Mouse (Mus musculus) Patski (cell line): ENCODE data around the gene Olfm1. TPM values are rescaled to one million over a fixed set of nuclear protein-coding genes. Genes with fewer than 3 reads are reported as not detected.
A peak's percentile ranks its signal among the peaks of the same experiment; 100 is the strongest.

Source experiments
- ATAC-seq: fragments of 100-300 bp; one replicate; pipeline ENCODE4 v1.8.0; 2021
- CTCF ChIA-PET: fragments of 350-600 bp; sonication (Branson Sonifier 250); formaldehyde crosslinking; loops from one replicate; lab custom pipeline; 2022; ENCODE audit warnings: inconsistent platforms; lab: Charles Lee
- POLR2A ChIA-PET: fragments of 350-600 bp; sonication (Branson Sonifier 250); formaldehyde crosslinking; loops from one replicate; lab custom pipeline; 2022; ENCODE audit warnings: antibody characterized with exemption, inconsistent platforms; lab: Charles Lee
- DNase-seq: peaks from one replicate; pipeline ENCODE4 v3.0.0-alpha.2; 2011; ENCODE audit warnings: low read depth, low spot score
- H3K27me3 ChIP-seq: fragments of 371-371 bp; one replicate; pipeline ENCODE4 v1.5.1; 2021
- CTCF ChIP-seq: fragments of 100-300 bp; IDR thresholded peaks from one replicate; pipeline ENCODE4 v1.5.1; 2021
- in situ Hi-C: fragments of 300-500 bp; cut with MboI; formaldehyde crosslinking; loops from 3 replicates; pipeline ENCODE4 v1.11.1; 2018; ENCODE audit warnings: low pct_unique_long_range_greater_than_20kb, mixed read lengths
- polyA plus RNA-seq: library from polyadenylated mRNA; unstranded; gene quantifications from one replicate; pipeline ENCODE4 v1.2.3, GENCODE M21; 2021

The Olfm1 gene
- polyA plus RNA-seq, 1 experiment from 2014 or later = 141 TPM

- H3K27me3 ChIP-seq = peaks cover 30% of the 10 kb centered on the region
- no peak for DNase-seq
- in situ Hi-C loops = no loop called here
- no peak for TF ChIP-seq CTCF
- POLR2A ChIA-PET = interaction anchor here (0.8 kb wide), 1 partner anchor 83 kb away, joined by 5 read pairs; no protein-coding TSS in a partner anchor
- ATAC-seq = no peak
- CTCF ChIA-PET = no interaction called here
Observed at GRCm38 (mm10) chr2:28173225-28174141, 19.3 kb upstream of the Olfm1 start.

GRCm38 (mm10) chr2:28174441-28174840 lies 18.4 kb upstream of the Olfm1 start:
- peaks cover 27% of the 10 kb centered on the region for H3K27me3 ChIP-seq
- TF ChIP-seq CTCF = no peak
- in situ Hi-C loops = no loop called here
- no peak for ATAC-seq
- no peak for DNase-seq
- CTCF ChIA-PET = no interaction called here
- POLR2A ChIA-PET = no interaction called here

- DNase-seq (no peak), ATAC-seq (no peak)
- CTCF ChIA-PET = no interaction called here
- POLR2A ChIA-PET = no interaction called here
- peaks cover 23% of the 10 kb centered on the region for H3K27me3 ChIP-seq
- in situ Hi-C loops = loop anchor here (25.0 kb wide), 1 partner anchor 416 kb away; no protein-coding TSS in a partner anchor
- TF ChIP-seq CTCF = no peak
Observed at GRCm38 (mm10) chr2:28178600-28178999, 14.2 kb upstream of the Olfm1 start.

GRCm38 (mm10) chr2:28180053-28180452 lies 12.7 kb upstream of the Olfm1 start:
- no peak for DNase-seq
- POLR2A ChIA-PET = no interaction called here
- in situ Hi-C loops = loop anchor here (25.0 kb wide), 1 partner anchor 418 kb away; no protein-coding TSS in a partner anchor
- ATAC-seq = no peak
- peaks cover 18% of the 10 kb centered on the region for H3K27me3 ChIP-seq
- CTCF ChIA-PET = no interaction called here
- no peak for TF ChIP-seq CTCF

- no peak for ATAC-seq
- peaks cover 25% of the 10 kb centered on the region for H3K27me3 ChIP-seq
- POLR2A ChIA-PET = no interaction called here
- no peak for TF ChIP-seq CTCF
- DNase-seq = no peak
- in situ Hi-C loops = loop anchor here (25.0 kb wide), 1 partner anchor 426 kb away; no protein-coding TSS in a partner anchor
- CTCF ChIA-PET = interaction anchor here (1.1 kb wide), 1 partner anchor 16 kb away, joined by 3 read pairs; no protein-coding TSS in a partner anchor
Observed at GRCm38 (mm10) chr2:28188398-28188944, 4.3 kb upstream of the Olfm1 start.

- ATAC-seq (no peak), DNase-seq (no peak)
- TF ChIP-seq CTCF = no peak
- CTCF ChIA-PET = no interaction called here
- H3K27me3 ChIP-seq = peaks cover 37% of the 10 kb centered on the region
- POLR2A ChIA-PET = no interaction called here
- in situ Hi-C loops = loop anchor here (25.0 kb wide), 1 partner anchor 431 kb away; no protein-coding TSS in a partner anchor
Observed at GRCm38 (mm10) chr2:28193690-28194087, 897 bp downstream of the Olfm1 start.

GRCm38 (mm10) chr2:28194962-28195617 lies 2.3 kb downstream of the Olfm1 start:
- in situ Hi-C loops = loop anchor here (25.0 kb wide), 1 partner anchor 433 kb away; no protein-coding TSS in a partner anchor
- POLR2A ChIA-PET = interaction anchor here (0.5 kb wide), 1 partner anchor 1971 kb away, joined by 4 read pairs; no protein-coding TSS in a partner anchor
- DNase-seq = no peak
- no peak for ATAC-seq
- peaks cover 49% of the 10 kb centered on the region for H3K27me3 ChIP-seq
- TF ChIP-seq CTCF = no peak
- CTCF ChIA-PET = no interaction called here

GRCm38 (mm10) chr2:28195726-28196125 lies 2.9 kb downstream of the Olfm1 start:
- DNase-seq (no peak), ATAC-seq (no peak)
- H3K27me3 ChIP-seq = peaks cover 52% of the 10 kb centered on the region
- POLR2A ChIA-PET = interaction anchor here (0.5 kb wide), 1 partner anchor 1970 kb away, joined by 4 read pairs; no protein-coding TSS in a partner anchor
- CTCF ChIA-PET = no interaction called here
- in situ Hi-C loops = loop anchor here (25.0 kb wide), 1 partner anchor 433 kb away; no protein-coding TSS in a partner anchor
- no peak for TF ChIP-seq CTCF

- ChIA-PET CTCF (interaction anchor here (1.2 kb wide), 1 partner anchor 219 kb away, joined by 3 read pairs; no protein-coding TSS in a partner anchor), POLR2A (no interaction called here)
- no peak for ATAC-seq
- in situ Hi-C loops = loop anchor here (5.0 kb wide), 3 partner anchors 101 to 221 kb away; no protein-coding TSS in a partner anchor
- no peak for DNase-seq
- no peak for TF ChIP-seq CTCF
- H3K27me3 ChIP-seq = peaks cover 32% of the 10 kb centered on the region
Observed at GRCm38 (mm10) chr2:28201441-28201841, 8.6 kb downstream of the Olfm1 start.

- peaks cover 13% of the 10 kb centered on the region for H3K27me3 ChIP-seq
- POLR2A ChIA-PET = interaction anchor here (1.5 kb wide), 1 partner anchor 213 kb away, joined by 3 read pairs; no protein-coding TSS in a partner anchor
- ATAC-seq (peak; percentile 10), DNase-seq (no peak)
- TF ChIP-seq CTCF = no peak
- in situ Hi-C loops = loop anchor here (5.0 kb wide), 3 partner anchors 98 to 218 kb away; no protein-coding TSS in a partner anchor
- CTCF ChIA-PET = interaction anchor here (0.8 to 2.9 kb wide), 8 partner anchors 53 to 214 kb away, joined by 3 to 13 read pairs (median 5); no protein-coding TSS in a partner anchor
Observed at GRCm38 (mm10) chr2:28204167-28204566, 11.4 kb downstream of the Olfm1 start.
